Mouse (Mus musculus): ENCODE results near the gene Vmn1r179. TPM values are rescaled to one million over a fixed set of nuclear protein-coding genes. Genes with fewer than 3 reads are reported as not detected.
"Not testable (repeated sequence)": the region's sequence is repeated elsewhere in the genome, so short reads cannot be mapped to it uniquely, and the experiment has no call there.

Gene Vmn1r179
- polyA plus RNA-seq (2015; fragmentation: Nextera tagmentation; extraction: Ambion mirVana) = not detected in 2 replicates

DNA sequence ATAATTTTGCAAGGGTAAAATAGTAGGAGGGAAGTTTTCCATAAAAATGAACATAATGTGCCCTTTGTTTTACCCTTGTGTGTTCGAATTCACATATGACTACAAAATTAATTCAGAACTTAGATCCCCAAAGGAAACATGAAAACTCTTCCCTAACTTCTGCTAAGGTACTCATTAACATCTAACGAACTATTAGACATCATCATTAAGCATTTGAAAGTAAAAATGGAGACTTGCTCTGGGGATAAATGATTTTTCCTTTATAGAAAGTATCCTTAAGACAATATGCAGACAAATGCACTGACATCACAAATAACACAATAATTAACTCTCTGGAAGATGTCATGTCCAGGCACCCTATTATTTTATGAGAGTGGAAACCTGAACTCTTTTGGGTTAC is at the start of gene Vmn1r179:
Gene Vmn1r179, plus strand, starts transcription at position 301 of the 400 bp plus-strand sequence.
- Histone ChIP-seq H3K4me1 (no peaks in the 10 kb centered on the region), H3K9me3 (no peaks in the 10 kb centered on the region), H3K4me2 (no peak within 1 kb of the TSS), H3K4me3 (replicated peaks) (no peak within 1 kb of the TSS), H3K27ac (no peak within 1 kb of the TSS), H3K36me3 (no peaks in the 10 kb centered on the region), H3K27me3 (replicated peaks) (no peaks in the 10 kb centered on the region), H3K9ac (no peak within 1 kb of the TSS)
- no peak for ATAC-seq (ENCODE audit: insufficient read depth, low FRiP score, low read depth)
- WGBS = 45% methylated on average over 2 of the region's 2 CpGs

GRCm38 (mm10) chr7:23891709-23892108 is 35.1 kb upstream of the Vmn1r179 start, which contains the start of gene Vmn1r178:
Vmn1r178 (plus strand) TSS chr7:23892009.
- WGBS = 84% methylated on average over 1 of the region's 1 CpGs
- Histone ChIP-seq H3K27me3 (replicated peaks) (no peaks in the 10 kb centered on the region), H3K4me2 (no peak within 1 kb of the TSS), H3K27ac (no peak within 1 kb of the TSS), H3K9ac (no peak within 1 kb of the TSS), H3K36me3 (no peaks in the 10 kb centered on the region), H3K4me1 (no peaks in the 10 kb centered on the region), H3K4me3 (replicated peaks) (no peak within 1 kb of the TSS), H3K9me3 (no peaks in the 10 kb centered on the region)
- no peak for ATAC-seq (ENCODE audit: insufficient read depth, low FRiP score, low read depth)

DNA sequence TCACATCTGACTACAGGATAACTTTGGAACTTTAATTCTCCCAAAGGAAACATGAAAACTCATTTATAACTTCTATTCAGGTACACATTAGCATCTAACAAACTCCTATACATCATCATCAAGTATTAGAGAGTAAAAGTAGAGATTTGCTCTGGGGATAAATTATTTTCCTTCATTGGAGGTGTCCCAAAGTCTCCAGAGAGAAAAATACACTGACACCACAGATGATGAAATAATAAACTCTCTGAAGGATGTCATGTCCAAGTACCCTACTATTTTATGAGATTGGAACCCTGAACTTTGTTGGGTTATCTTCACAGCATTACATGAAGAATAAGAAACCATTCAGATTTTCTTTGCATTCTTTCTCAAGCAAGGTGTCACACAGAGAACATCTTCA is 23.6 kb downstream of the Vmn1r179 start, which contains the start of gene Vmn1r180:
Gene Vmn1r180, plus strand, starts transcription at position 301 of the 400 bp plus-strand sequence.
- ATAC-seq (ENCODE audit: insufficient read depth, low FRiP score, low read depth) = no peak
- no peak within 1 kb of the TSS for H3K4me2 ChIP-seq
- no peaks in the 10 kb centered on the region for H3K4me1 ChIP-seq

GRCm38 (mm10) chr7:23968044-23968443 is 41.3 kb downstream of the Vmn1r179 start:
- H3K4me2 ChIP-seq; H3K36me3 ChIP-seq; H3K9me3 ChIP-seq; H3K4me1 ChIP-seq; ATAC-seq (ENCODE audit: insufficient read depth, low FRiP score, low read depth); H3K27me3 ChIP-seq (replicated peaks); H3K4me3 ChIP-seq (replicated peaks); H3K27ac ChIP-seq; H3K9ac ChIP-seq: not testable (repeated sequence)
- WGBS = 34% methylated on average over 3 of the region's 3 CpGs

More for the DNA sequence above, 23.6 kb downstream of the Vmn1r179 start, which contains the start of gene Vmn1r180:
- Histone ChIP-seq H3K9ac (no peak within 1 kb of the TSS), H3K27me3 (replicated peaks) (no peaks in the 10 kb centered on the region), H3K9me3 (no peaks in the 10 kb centered on the region), H3K4me3 (replicated peaks) (no peak within 1 kb of the TSS), H3K36me3 (no peaks in the 10 kb centered on the region), H3K27ac (no peak within 1 kb of the TSS)

- H3K36me3 ChIP-seq; H3K4me3 ChIP-seq (replicated peaks); H3K4me1 ChIP-seq; H3K4me2 ChIP-seq; H3K9ac ChIP-seq; H3K9me3 ChIP-seq; H3K27me3 ChIP-seq (replicated peaks); H3K27ac ChIP-seq; ATAC-seq (ENCODE audit: insufficient read depth, low FRiP score, low read depth): not testable (repeated sequence)
- 79% methylated on average over 9 of the region's 9 CpGs for WGBS
Measured at GRCm38 (mm10) chr7:23974315-23974714, 47.5 kb downstream of the Vmn1r179 start, which contains the start of gene Vmn1r181. Vmn1r181 (plus strand) TSS chr7:23974615.

Other genes starting within 250 kb of the Vmn1r179 start
- not detected in 2 replicates for gene Vmn1r173, start 226.3 kb upstream of the Vmn1r179 start, polyA plus RNA-seq (2015; fragmentation: Nextera tagmentation; extraction: Ambion mirVana)
- not detected in 2 replicates for gene Vmn1r174, start 174.7 kb upstream of the Vmn1r179 start, polyA plus RNA-seq (2015; fragmentation: Nextera tagmentation; extraction: Ambion mirVana)
- not detected in 2 replicates for gene Vmn1r175, start 116.3 kb upstream of the Vmn1r179 start, polyA plus RNA-seq (2015; fragmentation: Nextera tagmentation; extraction: Ambion mirVana)
- not detected in 2 replicates for gene Vmn1r176, start 89.6 kb upstream of the Vmn1r179 start, polyA plus RNA-seq (2015; fragmentation: Nextera tagmentation; extraction: Ambion mirVana)
- not detected in 2 replicates for gene Vmn1r177, start 60.5 kb upstream of the Vmn1r179 start, polyA plus RNA-seq (2015; fragmentation: Nextera tagmentation; extraction: Ambion mirVana)
- not detected in 2 replicates for gene Vmn1r178, start 35.0 kb upstream of the Vmn1r179 start, polyA plus RNA-seq (2015; fragmentation: Nextera tagmentation; extraction: Ambion mirVana)
- not detected in 2 replicates for gene Vmn1r180, start 23.7 kb downstream of the Vmn1r179 start, polyA plus RNA-seq (2015; fragmentation: Nextera tagmentation; extraction: Ambion mirVana)
- gene Vmn1r181, start 47.6 kb downstream of the Vmn1r179 start, polyA plus RNA-seq (2015; fragmentation: Nextera tagmentation; extraction: Ambion mirVana) = not detected in 2 replicates
- not detected in 2 replicates for gene V1rd19, start 74.7 kb downstream of the Vmn1r179 start, polyA plus RNA-seq (2015; fragmentation: Nextera tagmentation; extraction: Ambion mirVana)
- not detected in 2 replicates for gene Vmn1r183, start 126.3 kb downstream of the Vmn1r179 start, polyA plus RNA-seq (2015; fragmentation: Nextera tagmentation; extraction: Ambion mirVana)
- gene Zfp180, start 154.9 kb downstream of the Vmn1r179 start, polyA plus RNA-seq (2015; fragmentation: Nextera tagmentation; extraction: Ambion mirVana) = 16.7 and 17.3 TPM in 2 replicates
- gene Zfp112, start 185.3 kb downstream of the Vmn1r179 start, polyA plus RNA-seq (2015; fragmentation: Nextera tagmentation; extraction: Ambion mirVana) = 6.8 and 7.4 TPM in 2 replicates
- gene Zfp235, start 207.2 kb downstream of the Vmn1r179 start, polyA plus RNA-seq (2015; fragmentation: Nextera tagmentation; extraction: Ambion mirVana) = 13.5 and 14.0 TPM in 2 replicates
- gene Zfp114, start 248.1 kb downstream of the Vmn1r179 start, polyA plus RNA-seq (2015; fragmentation: Nextera tagmentation; extraction: Ambion mirVana) = 5.5 and 6.3 TPM in 2 replicates

Data from stomach, embryonic 15.5 days (tissue).